Mouse (Mus musculus): Measurements from ENCODE around the gene Eapp. TPM values are rescaled to one million over a fixed set of nuclear protein-coding genes. Genes with fewer than 3 reads are reported as not detected.
A peak's percentile ranks its signal among the peaks of the same experiment; 100 is the strongest.

Gene Eapp
- polyA plus RNA-seq, 1 experiment from 2014 or later, result 45.5 TPM

MicroRNAs encoded within 50 kb of the gene (microRNA counts, 519-probe panel; counts per million panel counts)
- microRNA mmu-miR-1892, result 209 counts per million, percentile 61 among the panel's probes with 10 or more counts

Small RNAs within 50 kb of the gene (microRNA-seq; reads per million reads assigned to microRNA genes)
- not detected for gene Mir1892

Other genes starting within 250 kb of the Eapp start
- 125 and 133 TPM in 2 replicates for gene Sptssa, start 39.3 kb downstream of the Eapp start, polyA plus RNA-seq (2015; fragmentation: Nextera tagmentation; extraction: Ambion mirVana)
- gene Snx6, start 99.8 kb upstream of the Eapp start, polyA plus RNA-seq (2015; fragmentation: Nextera tagmentation; extraction: Ambion mirVana), result 106 and 110 TPM in 2 replicates
- gene Cfl2, start 167.0 kb upstream of the Eapp start, polyA plus RNA-seq (2015; fragmentation: Nextera tagmentation; extraction: Ambion mirVana), result 416 and 457 TPM in 2 replicates

Data from heart, embryonic 13.5 days (tissue).